Mouse (Mus musculus) CH12.LX (cell line): ENCODE data around the gene Plekhf1. TPM values are rescaled to one million over a fixed set of nuclear protein-coding genes. Genes with fewer than 3 reads are reported as not detected.

Source experiments
- DNase-seq: peaks from one replicate; pipeline ENCODE4 v3.0.0-alpha.2; 2013; ENCODE audit errors: extremely low read depth
- H3K27ac ChIP-seq: 2 replicates; pipeline ENCODE4 v1.5.1; 2012; ENCODE audit warnings: low read depth, mild to moderate bottlenecking, control low read depth, moderate library complexity; ENCODE audit not compliant: insufficient read depth
- H3K27me3 ChIP-seq: replicated peaks from 2 replicates; pipeline ENCODE3; 2012; ENCODE audit warnings: inconsistent platforms
- H3K36me3 ChIP-seq, 2 experiments: replicated peaks in 1 of 2; 2 replicates each; pipeline versions ENCODE3 to v1.6.1; 2012; ENCODE audit warnings: inconsistent platforms in 1 of 2, low read length in 1 of 2, mild to moderate bottlenecking in 1 of 2, mixed read lengths in 1 of 2, moderate library complexity in 1 of 2; ENCODE audit not compliant: control insufficient read depth in 1 of 2, insufficient read depth in 1 of 2
- H3K4me1 ChIP-seq, 2 experiments: 2 replicates each; pipeline ENCODE4 v1.6.1; 2012; ENCODE audit warnings: inconsistent platforms in 1 of 2, moderate library complexity in 1 of 2; ENCODE audit not compliant: insufficient read depth in 2 of 2, control insufficient read depth in 1 of 2
- H3K4me2 ChIP-seq: 2 replicates; pipeline ENCODE4 v1.6.1; 2012; ENCODE audit warnings: low read depth, mild to moderate bottlenecking, control low read depth; ENCODE audit not compliant: poor library complexity, insufficient read depth, severe bottlenecking
- H3K4me3 ChIP-seq, 3 experiments: fragments of 150-350 bp in 1 of 3; sonication (generic) in 1 of 3; replicated peaks in 1 of 3; 2 replicates each; pipeline versions ENCODE3 to v1.5.1; 2011 to 2012; ENCODE audit warnings: low read depth in 2 of 3, low read length in 2 of 3, mild to moderate bottlenecking in 2 of 3, moderate library complexity in 2 of 3, control low read depth in 1 of 3, improper control_type of control experiment in 1 of 3, inconsistent platforms in 1 of 3, mixed read lengths in 1 of 3; ENCODE audit not compliant: poor library complexity in 1 of 3
- H3K79me2 ChIP-seq: replicated peaks from 2 replicates; pipeline ENCODE4 v1.6.1; 2012; ENCODE audit warnings: mild to moderate bottlenecking, moderate library complexity; ENCODE audit not compliant: control insufficient read depth, poor library complexity, insufficient read depth, severe bottlenecking; ENCODE audit errors: extremely low read depth
- H3K9ac ChIP-seq: 2 replicates; pipeline ENCODE4 v1.6.1; 2012; ENCODE audit warnings: low read depth, mild to moderate bottlenecking, control low read depth, moderate library complexity; ENCODE audit not compliant: insufficient read depth
- H3K9me3 ChIP-seq: replicated peaks from 2 replicates; pipeline ENCODE3; 2012; ENCODE audit warnings: low read length, inconsistent platforms, mixed read lengths
- CTCF ChIP-seq, 2 experiments: IDR thresholded peaks in 1 of 2; conservative IDR thresholded peaks in 1 of 2; 2 replicates each; pipeline ENCODE4 v1.5.1; 2011 to 2012; ENCODE audit warnings: low read depth in 2 of 2, low read length in 2 of 2, improper control_type of control experiment in 1 of 2, inconsistent platforms in 1 of 2, mild to moderate bottlenecking in 1 of 2, moderate library complexity in 1 of 2
- E2F4 ChIP-seq: IDR thresholded peaks from 2 replicates; pipeline ENCODE4 v1.6.1; 2011; ENCODE audit warnings: low read depth, low read length, improper control_type of control experiment; ENCODE audit not compliant: insufficient replicate concordance
- ELF1 ChIP-seq: IDR thresholded peaks from 2 replicates; pipeline ENCODE4 v1.6.1; 2014; ENCODE audit warnings: low read depth, mild to moderate bottlenecking, inconsistent platforms, low read length, improper control_type of control experiment
- EP300 ChIP-seq: IDR thresholded peaks from 2 replicates; pipeline ENCODE4 v1.6.1; 2011; ENCODE audit warnings: low read length, improper control_type of control experiment
- JUN ChIP-seq: IDR thresholded peaks from 2 replicates; pipeline ENCODE4 v1.6.1; 2011; ENCODE audit warnings: low read depth, mild to moderate bottlenecking, low read length, improper control_type of control experiment, moderate library complexity; ENCODE audit not compliant: insufficient read depth
- KAT2A ChIP-seq: IDR thresholded peaks from 2 replicates; pipeline ENCODE4 v1.6.1; 2012; ENCODE audit warnings: low read length, improper control_type of control experiment, inconsistent platforms; ENCODE audit not compliant: insufficient replicate concordance
- MAX ChIP-seq: IDR thresholded peaks from 2 replicates; pipeline ENCODE4 v1.6.1; 2011; ENCODE audit warnings: low read length, improper control_type of control experiment
- MAZ ChIP-seq: IDR thresholded peaks from 2 replicates; pipeline ENCODE4 v1.6.1; 2012; ENCODE audit warnings: low read depth, mild to moderate bottlenecking, inconsistent platforms, low read length, improper control_type of control experiment, moderate library complexity
- MEF2A ChIP-seq: IDR thresholded peaks from 2 replicates; pipeline ENCODE4 v1.6.1; 2014; ENCODE audit warnings: low read depth, mild to moderate bottlenecking, inconsistent platforms, low read length, improper control_type of control experiment, borderline replicate concordance
- MYC ChIP-seq: IDR thresholded peaks from 2 replicates; pipeline ENCODE4 v1.6.1; 2011; ENCODE audit warnings: low read depth, mild to moderate bottlenecking, improper control_type of control experiment, low read length
- NELFE ChIP-seq: IDR thresholded peaks from 2 replicates; pipeline ENCODE4 v1.6.1; 2011; ENCODE audit warnings: low read depth, low read length, improper control_type of control experiment
- NRF1 ChIP-seq: IDR thresholded peaks from 2 replicates; pipeline ENCODE4 v1.6.1; 2014; ENCODE audit warnings: low read depth, mild to moderate bottlenecking, inconsistent platforms, low read length, improper control_type of control experiment, moderate library complexity
- POLR2A ChIP-seq: IDR thresholded peaks from 2 replicates; pipeline ENCODE4 v1.6.1; 2011; ENCODE audit warnings: low read depth, mild to moderate bottlenecking, improper control_type of control experiment, low read length
- POLR2AphosphoS2 ChIP-seq: IDR thresholded peaks from 2 replicates; pipeline ENCODE4 v1.6.1; 2011; ENCODE audit warnings: low read depth, low read length, improper control_type of control experiment
- RAD21 ChIP-seq: IDR thresholded peaks from 2 replicates; pipeline ENCODE4 v1.6.1; 2011; ENCODE audit warnings: low read depth, mild to moderate bottlenecking, low read length, improper control_type of control experiment, moderate library complexity
- SIN3A ChIP-seq: IDR thresholded peaks from 2 replicates; pipeline ENCODE4 v1.6.1; 2012; ENCODE audit warnings: low read length, improper control_type of control experiment, inconsistent platforms
- SMC3 ChIP-seq: IDR thresholded peaks from 2 replicates; pipeline ENCODE4 v1.6.1; 2011; ENCODE audit warnings: low read depth, low read length, improper control_type of control experiment
- TBP ChIP-seq: conservative IDR thresholded peaks from 2 replicates; pipeline ENCODE4 v1.6.1; 2011; ENCODE audit warnings: low read depth, low read length, improper control_type of control experiment
- USF2 ChIP-seq: conservative IDR thresholded peaks from 2 replicates; pipeline ENCODE4 v1.6.1; 2011; ENCODE audit warnings: low read depth, low read length, improper control_type of control experiment
- ZC3H11A ChIP-seq: IDR thresholded peaks from 2 replicates; pipeline ENCODE4 v1.6.1; 2012; ENCODE audit warnings: low read depth, mild to moderate bottlenecking, inconsistent platforms, low read length, improper control_type of control experiment
- dilution Hi-C: fragments of 300-500 bp; cut with MboI; formaldehyde crosslinking; loops from 2 replicates; pipeline ENCODE4 v1.14.3; 2020; ENCODE audit warnings: low sequenced_read_pairs; ENCODE audit not compliant: extremely low pct_unique_long_range_greater_than_20kb, extremely low pct_ligation_motif_present
- in situ Hi-C: fragments of 300-500 bp; cut with MboI; formaldehyde crosslinking; loops from 3 replicates; pipeline ENCODE4 v1.14.3; 2019; ENCODE audit warnings: low sequenced_read_pairs, low pct_ligation_motif_present, low pct_unique_long_range_greater_than_20kb, mixed read lengths
- polyA plus RNA-seq: library from polyadenylated mRNA; unstranded; fragments of >175 nt; gene quantifications from 2 replicates; pipeline ENCODE4 v1.2.1, GENCODE M21; 2012; ENCODE audit warnings: low read depth; ENCODE audit not compliant: insufficient read length
- total RNA-seq, 2 experiments: library from RNA; depleted of rRNA; stranded (reverse); fragments of 300-350 nt in 1 of 2; fragments of >200 nt in 1 of 2; gene quantifications; 2 replicates each; pipeline ENCODE4 v1.2.3; 2012 to 2014

The Plekhf1 gene
- total and polyA plus RNA-seq, 3 experiments: 0.16 to 0.72 TPM; not detected in 1

DNA sequence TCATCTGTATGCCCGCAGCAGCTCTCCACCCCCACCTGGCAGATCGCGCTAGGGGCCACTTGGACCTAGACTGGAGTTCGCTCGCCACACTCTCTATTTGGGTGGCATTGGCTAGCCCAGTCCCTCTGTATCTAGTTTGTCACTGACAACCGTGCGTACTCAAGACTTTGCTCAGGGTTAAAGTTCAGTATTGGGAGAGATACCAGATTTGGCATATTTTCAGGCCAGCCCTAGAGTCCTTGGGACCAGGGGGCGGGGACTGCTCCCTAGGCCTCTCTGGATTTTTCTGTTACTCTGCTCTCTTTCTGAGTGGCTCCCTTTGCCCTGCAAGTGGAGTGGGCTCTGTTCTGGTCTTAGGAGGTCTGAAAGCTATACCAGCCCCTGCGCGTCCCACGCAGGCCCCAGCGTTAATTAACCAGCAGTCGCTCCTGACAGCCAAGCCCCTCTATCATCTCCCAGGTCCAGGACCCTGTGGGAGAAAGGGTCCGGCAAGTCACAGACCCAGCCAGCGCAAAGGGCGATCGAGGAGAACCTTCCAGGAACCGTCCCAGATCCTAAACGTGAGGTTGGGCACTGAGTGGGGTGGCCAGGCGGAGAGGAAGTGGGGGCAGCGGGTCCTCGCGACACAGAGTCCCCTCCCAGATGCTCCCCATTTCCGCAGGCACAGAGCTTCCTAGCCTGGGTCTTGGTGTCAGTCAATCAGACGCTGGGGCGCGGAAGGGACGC lies 44.7 kb downstream of the Plekhf1 start, which contains the start of gene 1600014C10Rik:
Gene 1600014C10Rik, plus strand, starts transcription at position 256 of the 726 bp plus-strand sequence.
- peak within 1 kb of the TSS; percentile 92 for H3K4me2 ChIP-seq
- H3K4me1 ChIP-seq: peaks cover 4 to 32% of the 10 kb centered on the region in 2 experiments; a peak in 3 of 4 replicates
- H3K79me2 ChIP-seq: no peaks in the 10 kb centered on the region
- peak within 1 kb of the TSS; percentile 69 to 84 (median 81) for H3K4me3 ChIP-seq
- in situ Hi-C loops: no loop called here
- dilution Hi-C loops: no loop called here
- TF ChIP-seq ELF1 (no peak), POLR2A (no peak), POLR2AphosphoS2 (no peak), TBP (no peak), USF2 (no peak), ZC3H11A (no peak), MAX (no peak), EP300 (no peak), SIN3A (peak; percentile 67; the same call in 1 of the 2 replicates), E2F4 (no peak), JUN (no peak), MAZ (0 out of 2 replicates have a peak, but pooled peaks have one; percentile 23), NELFE (no peak), MYC (no peak), KAT2A (no peak)
- TF ChIP-seq, all 38 proteins: peak for 2
- Histone ChIP-seq H3K27me3 (no peaks in the 10 kb centered on the region), H3K9me3 (no peaks in the 10 kb centered on the region), H3K36me3 (peaks cover 0 to 7% of the 10 kb centered on the region in 2 experiments), H3K27ac (peak within 1 kb of the TSS; percentile 52; the same call in 1 of the 2 replicates), H3K9ac (peak within 1 kb of the TSS; percentile 66)
- peak; percentile 53 for DNase-seq

- Histone ChIP-seq H3K9me3 (no peaks in the 10 kb centered on the region), H3K79me2 (no peaks in the 10 kb centered on the region), H3K36me3 (peaks cover 0 to 7% of the 10 kb centered on the region in 2 experiments), H3K9ac (peak overlapping the region; percentile 66), H3K4me2 (peak overlapping the region; percentile 92), H3K4me3 (peak overlapping the region; percentile 69 to 84 (median 81)), H3K27ac (peak overlapping the region; percentile 52; the same call in 1 of the 2 replicates), H3K4me1 (peaks cover 4 to 32% of the 10 kb centered on the region in 2 experiments; a peak in 3 of 4 replicates), H3K27me3 (no peaks in the 10 kb centered on the region)
- peak; percentile 84 for DNase-seq
- dilution Hi-C loops: no loop called here
- TF ChIP-seq CTCF (conservative IDR thresholded peaks at IDR 0.05 in 1 of 2, IDR thresholded peaks at IDR 0.05 in 1 of 2; ENCODE audit: low read depth in 2 of 2, low read length in 2 of 2): peak; percentile 78 to 93
- peak; percentile 59 for TF ChIP-seq RAD21
- TF ChIP-seq MEF2A: peak; percentile 83
- TF ChIP-seq SMC3: peak; percentile 80
- no peak for TF ChIP-seq NRF1
- in situ Hi-C loops: no loop called here
Measured at GRCm38 (mm10) chr7:38182596-38182961, 45.2 kb downstream of the Plekhf1 start.
